Mouse (Mus musculus) bone marrow macrophage, adult 2 months (primary cell): ENCODE results near the gene Urah.

Experiments
- CTCF ChIP-seq: IDR thresholded peaks from 2 replicates; pipeline ENCODE4 v1.5.1; 2012; ENCODE audit warnings: low read depth, mild to moderate bottlenecking, low read length, moderate library complexity
- POLR2A ChIP-seq: IDR thresholded peaks from 2 replicates; pipeline ENCODE4 v1.6.1; 2012; ENCODE audit warnings: mild to moderate bottlenecking, low read depth, low read length, borderline replicate concordance

GRCm38 (mm10) chr7:140846676-140847075 lies 11.9 kb downstream of the Urah start:
- no peak for TF ChIP-seq CTCF
- TF ChIP-seq POLR2A = no peak
